Mouse (Mus musculus) adrenal gland, adult 18-20 months (tissue): Measurements from ENCODE around the gene Jarid2. TPM values are rescaled to one million over a fixed set of nuclear protein-coding genes. Genes with fewer than 3 reads are reported as not detected.
"Not testable (repeated sequence)": the region's sequence is repeated elsewhere in the genome, so short reads cannot be mapped to it uniquely, and the experiment has no call there.

Experiments
- DNase-seq, 2 experiments: peaks; one replicate each; pipeline ENCODE4 v3.0.0; 2021 to 2022; ENCODE audit warnings: low spot score in 2 of 2
- long read RNA-seq, 2 experiments: library from polyadenylated mRNA; stranded (forward); transcript quantifications; one replicate each; pipeline ENCODE4 v2.0.0; 2021
- total RNA-seq, 2 experiments: library from RNA; stranded (reverse); gene quantifications; 1 replicate in 1 of 2; 2 replicates in 1 of 2; pipeline ENCODE4 v1.2.3; 2021

The Jarid2 gene
- 10 to 100 TPM; 17.7 to 51.9 TPM for total RNA-seq
- long read RNA-seq, experiment 1, full-length matches to known transcripts, result 3 of 13 reads
- long read RNA-seq, experiment 1, partial matches to known transcripts, result 1 of 13 reads
- long read RNA-seq, experiment 1, other reads (novel, unspliced or antisense), result 9 of 13 reads
- long read RNA-seq, experiment 2, full-length matches to known transcripts, result 2 of 202 reads
- long read RNA-seq, experiment 2, partial matches to known transcripts, result 10 of 202 reads
- long read RNA-seq, experiment 2, other reads (novel, unspliced or antisense), result 190 of 202 reads

- DNase-seq, result peak; percentile 38 to 43
Measured at GRCm38 (mm10) chr13:44729424-44729971, at the start of gene Jarid2. Jarid2 (plus strand) TSS chr13:44729474.

GRCm38 (mm10) chr13:44681051-44681450 is 48.2 kb upstream of the Jarid2 start:
- DNase-seq, result no peak

- no peak for DNase-seq
Measured at GRCm38 (mm10) chr13:44688140-44688539, 41.1 kb upstream of the Jarid2 start.

- no peak for DNase-seq
Measured at GRCm38 (mm10) chr13:44697628-44698027, 31.6 kb upstream of the Jarid2 start.

GRCm38 (mm10) chr13:44704036-44704801 is 25.1 kb upstream of the Jarid2 start:
- no peak for DNase-seq

GRCm38 (mm10) chr13:44705031-44705742 is 24.1 kb upstream of the Jarid2 start:
- no peak for DNase-seq

GRCm38 (mm10) chr13:44705743-44706044 is 23.6 kb upstream of the Jarid2 start:
- no peak for DNase-seq

- DNase-seq, result no peak
Measured at GRCm38 (mm10) chr13:44706206-44706915, 22.9 kb upstream of the Jarid2 start.

- DNase-seq, result no peak
Measured at GRCm38 (mm10) chr13:44707176-44707575, 22.1 kb upstream of the Jarid2 start.

- no peak for DNase-seq
Measured at GRCm38 (mm10) chr13:44708336-44709017, 20.8 kb upstream of the Jarid2 start.

GRCm38 (mm10) chr13:44709747-44710480 is 19.4 kb upstream of the Jarid2 start:
- DNase-seq, result no peak

GRCm38 (mm10) chr13:44711062-44711461 is 18.2 kb upstream of the Jarid2 start:
- DNase-seq, result no peak

GRCm38 (mm10) chr13:44711882-44712281 is 17.4 kb upstream of the Jarid2 start:
- DNase-seq, result no peak

- no peak for DNase-seq
Measured at GRCm38 (mm10) chr13:44715187-44715885, 13.9 kb upstream of the Jarid2 start.

- no peak for DNase-seq
Measured at GRCm38 (mm10) chr13:44717838-44718237, 11.4 kb upstream of the Jarid2 start.

- not testable (repeated sequence) for DNase-seq
Measured at GRCm38 (mm10) chr13:44718465-44718864, 10.8 kb upstream of the Jarid2 start.

- no peak for DNase-seq
Measured at GRCm38 (mm10) chr13:44720094-44720493, 9.2 kb upstream of the Jarid2 start.

GRCm38 (mm10) chr13:44721891-44722547 is 7.3 kb upstream of the Jarid2 start:
- DNase-seq, result no peak

GRCm38 (mm10) chr13:44723522-44723921 is 5.8 kb upstream of the Jarid2 start:
- not testable (repeated sequence) for DNase-seq
